Mouse (Mus musculus) liver, postnatal 0 days (tissue): Measurements from ENCODE around the gene Gm813.
A peak's percentile ranks its signal among the peaks of the same experiment; 100 is the strongest.

Experiments
- CTCF ChIP-seq: sonication (generic); IDR thresholded peaks from 2 replicates; pipeline ENCODE4 v1.5.1; 2016; ENCODE audit warnings: antibody characterized with exemption, low read depth
- EP300 ChIP-seq: IDR thresholded peaks from 2 replicates; pipeline ENCODE4 v1.6.1; 2016; ENCODE audit warnings: antibody characterized with exemption, low read depth, mild to moderate bottlenecking

- TF ChIP-seq CTCF (peak; percentile 84), EP300 (no peak)
Observed at GRCm38 (mm10) chr16:58623944-58624343, 7.2 kb upstream of the Gm813 start.
